Mouse (Mus musculus) forebrain, embryonic 12.5 days (tissue): ENCODE measurements at regions not wholly inside any gene's neighbourhood (a gene's known extent, or its start where the extent isn't known, plus 50 kb on each side); places are given as distances from the start of the nearest gene placed in this dataset.

Experiments
- ATAC-seq: fragments of 200-750 bp; cut with Nextera tagmentation; 2 replicates; pipeline ENCODE4 v1.8.0; 2017; ENCODE audit warnings: moderate TSS enrichment; ENCODE audit not compliant: low FRiP score
- H3K27ac ChIP-seq: fragments of 300-500 bp; sonication (generic); 2 replicates; pipeline ENCODE4 v1.5.1; 2016; ENCODE audit warnings: mild to moderate bottlenecking
- H3K27me3 ChIP-seq: fragments of 300-500 bp; sonication (generic); 2 replicates; pipeline ENCODE4 v1.6.1; 2016; ENCODE audit warnings: mild to moderate bottlenecking
- H3K36me3 ChIP-seq: fragments of 300-500 bp; sonication (generic); replicated peaks from 2 replicates; pipeline ENCODE4 v1.6.1; 2016; ENCODE audit warnings: mild to moderate bottlenecking
- H3K4me1 ChIP-seq: fragments of 300-500 bp; sonication (generic); 2 replicates; pipeline ENCODE4 v1.6.1; 2016
- H3K4me2 ChIP-seq: fragments of 300-500 bp; sonication (generic); 2 replicates; pipeline ENCODE4 v1.6.1; 2016; ENCODE audit warnings: mild to moderate bottlenecking, moderate library complexity
- H3K4me3 ChIP-seq: fragments of 300-500 bp; sonication (generic); replicated peaks from 2 replicates; pipeline ENCODE4 v1.5.1; 2016; ENCODE audit warnings: mild to moderate bottlenecking
- H3K9ac ChIP-seq: fragments of 300-500 bp; sonication (generic); 2 replicates; pipeline ENCODE4 v1.6.1; 2016; ENCODE audit warnings: mild to moderate bottlenecking
- H3K9me3 ChIP-seq: fragments of 300-500 bp; sonication (generic); 2 replicates; pipeline ENCODE4 v1.6.1; 2016
- WGBS: fragments of 180-500 bp; shearing (Covaris S2); methylation state at CpG from one replicate; pipeline ENCODE4 v1.1.7; 2016; 5-methylcytosine and 5-hydroxymethylcytosine counted together

GRCm38 (mm10) chr10:31260914-31261313 is 52.3 kb upstream of the Hddc2 start:
- no peaks in the 10 kb centered on the region for H3K4me1 ChIP-seq
- WGBS = 85% methylated on average over 7 of the region's 7 CpGs
- no peak overlapping the region for H3K27ac ChIP-seq

More at GRCm38 (mm10) chr10:31260914-31261313, 52.3 kb upstream of the Hddc2 start:
- no peak overlapping the region for H3K9ac ChIP-seq
- no peak overlapping the region for H3K4me2 ChIP-seq
- no peaks in the 10 kb centered on the region for H3K27me3 ChIP-seq
- no peaks in the 10 kb centered on the region for H3K9me3 ChIP-seq
- H3K4me3 ChIP-seq = no peak overlapping the region
- no peak for ATAC-seq
- no peaks in the 10 kb centered on the region for H3K36me3 ChIP-seq
